Mouse (Mus musculus): Measurements from ENCODE around the gene Gm20388.

DNA sequence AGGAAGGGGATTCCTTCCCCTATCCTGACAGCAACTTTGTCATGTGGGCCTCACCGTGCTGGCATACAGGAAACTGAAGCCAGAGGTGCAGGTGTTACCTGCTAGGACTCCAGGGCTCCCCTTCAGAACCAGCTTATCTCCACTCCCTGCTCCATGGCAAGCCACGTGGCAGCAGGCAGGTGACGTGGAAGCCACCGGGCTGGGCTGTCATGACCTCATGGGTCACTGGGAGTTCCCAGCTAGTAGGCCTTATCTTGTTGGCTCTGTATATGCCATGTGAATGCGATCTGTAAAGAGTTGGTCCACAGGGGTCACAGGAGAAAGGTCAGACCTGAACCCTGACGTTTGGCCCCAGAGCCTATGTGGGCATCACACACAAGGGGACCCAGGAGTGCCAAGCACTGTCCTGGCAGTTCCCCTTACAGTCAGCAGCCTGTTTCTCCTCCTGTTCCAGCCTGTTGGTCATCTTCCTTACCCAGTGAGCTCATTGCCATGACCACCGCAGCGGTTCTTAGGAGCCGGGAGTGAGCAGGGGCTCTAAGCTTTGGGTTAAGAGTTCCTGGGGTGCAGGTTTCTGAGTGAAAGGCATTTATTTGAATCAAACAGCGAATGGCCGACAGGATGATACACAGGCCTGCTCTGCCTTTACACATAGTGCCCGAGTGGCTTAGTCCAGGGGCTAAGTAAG lies 2419.9 kb downstream of the Gm20388 start:
- no peak for TF ChIP-seq CTCF (IDR thresholded peaks at IDR 0.05; ENCODE audit: low read depth, low read length)
- TF ChIP-seq POLR2AphosphoS5 (IDR thresholded peaks at IDR 0.05; ENCODE audit: insufficient replicate concordance, low read depth, low read length) = no peak
- no peak for TF ChIP-seq GATA2 (IDR thresholded peaks at IDR 0.05; ENCODE audit: borderline replicate concordance, low read depth, low read length)
- TF ChIP-seq TAL1 (conservative IDR thresholded peaks at IDR 0.05; ENCODE audit: low read depth, low read length) = no peak
- TF ChIP-seq GATA1 (IDR thresholded peaks at IDR 0.05; ENCODE audit: borderline replicate concordance, low read length) = no peak

All from G1E (cell line).